Mouse (Mus musculus) C2C12 (cell line): ENCODE data around the gene Aox3.

Source experiments
- CTCF ChIP-seq: IDR thresholded peaks from one replicate; pipeline ENCODE4 v1.5.1; 2011; ENCODE audit not compliant: control insufficient read depth, insufficient read depth, insufficient read length
- MAX ChIP-seq: IDR thresholded peaks from one replicate; pipeline ENCODE4 v1.6.1; 2011; ENCODE audit warnings: mild to moderate bottlenecking, control low read depth
- MYOD1 ChIP-seq: IDR thresholded peaks from one replicate; pipeline ENCODE4 v1.6.1; 2011; ENCODE audit warnings: low read depth; ENCODE audit not compliant: control insufficient read depth, insufficient read length
- MYOG ChIP-seq: IDR thresholded peaks from one replicate; pipeline ENCODE4 v1.6.1; 2011; ENCODE audit not compliant: control insufficient read depth, insufficient read length; ENCODE audit errors: extremely low read depth

DNA sequence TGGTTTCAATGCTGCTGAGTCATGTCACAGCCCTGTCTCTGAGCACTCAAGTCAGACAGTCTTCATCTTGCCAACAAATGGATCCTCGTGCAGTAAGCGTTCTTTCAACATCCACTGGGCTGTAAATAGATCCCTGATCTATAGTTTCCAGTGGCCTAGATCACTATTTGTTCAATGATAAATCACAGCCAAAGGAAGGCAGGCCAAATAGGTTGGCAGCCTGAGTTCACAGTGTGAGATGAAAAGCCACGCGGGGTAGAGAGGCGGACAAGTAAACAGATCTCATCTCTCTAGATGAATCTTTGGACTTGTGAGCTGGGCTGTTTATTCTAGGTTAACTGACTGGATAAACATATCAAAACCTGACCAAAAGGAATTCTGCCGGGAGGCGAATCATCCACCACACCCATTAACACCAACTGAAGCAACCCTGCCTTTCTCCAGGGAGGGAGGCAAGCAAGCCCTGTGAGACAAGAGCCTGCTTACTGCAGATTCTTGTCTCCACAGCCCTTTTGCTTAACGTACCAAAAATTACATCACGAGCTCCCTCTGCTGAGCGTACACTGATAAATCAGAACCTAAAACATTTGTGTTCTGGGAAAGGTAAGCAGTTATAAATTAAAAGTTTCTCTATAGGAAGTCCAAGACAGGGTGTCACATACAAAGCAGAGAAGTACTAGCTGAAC is 31.6 kb downstream of the Aox3 start:
- TF ChIP-seq MYOG (no peak), MYOD1 (no peak), MAX (no peak), CTCF (no peak)
